Mouse (Mus musculus) erythroblast, embryonic 14.5 days (primary cell): Measurements from ENCODE around the gene Adam17.

Source experiments
- GATA1 ChIP-seq: IDR thresholded peaks from 2 replicates; pipeline ENCODE4 v1.6.1; 2012; ENCODE audit warnings: low read length, inconsistent platforms, mixed read lengths
- TAL1 ChIP-seq: IDR thresholded peaks from 3 replicates; pipeline ENCODE4 v1.6.1; 2012; ENCODE audit warnings: low read length, inconsistent platforms, mixed read lengths

- TF ChIP-seq TAL1: no peak
- no peak for TF ChIP-seq GATA1
Observed at GRCm38 (mm10) chr12:21370035-21370611, 3.3 kb downstream of the Adam17 start.
